Mouse (Mus musculus): Measurements from ENCODE around the gene Tmem50b. TPM values are rescaled to one million over a fixed set of nuclear protein-coding genes. Genes with fewer than 3 reads are reported as not detected.
A peak's percentile ranks its signal among the peaks of the same experiment; 100 is the strongest.
"Not testable (repeated sequence)": the region's sequence is repeated elsewhere in the genome, so short reads cannot be mapped to it uniquely, and the experiment has no call there.

The Tmem50b gene
- polyA plus RNA-seq, 1 experiment = 96.4 TPM

GRCm38 (mm10) chr16:91543619-91544018 is 54.0 kb downstream of the Tmem50b start:
- DNase-seq (ENCODE audit: extremely low spot score in 1 of 2, low spot score in 1 of 2) = no peak

GRCm38 (mm10) chr16:91541573-91542081 is 56.0 kb downstream of the Tmem50b start:
- peak in 1 of 2 experiments; percentile 54 for DNase-seq (ENCODE audit: extremely low spot score in 1 of 2, low spot score in 1 of 2)

GRCm38 (mm10) chr16:91538513-91538912 is 59.1 kb downstream of the Tmem50b start:
- DNase-seq (ENCODE audit: extremely low spot score in 1 of 2, low spot score in 1 of 2) = no peak

- DNase-seq (ENCODE audit: extremely low spot score in 1 of 2, low spot score in 1 of 2) = no peak
Measured at GRCm38 (mm10) chr16:91538051-91538450, 59.5 kb downstream of the Tmem50b start.

- no peak for DNase-seq (ENCODE audit: extremely low spot score in 1 of 2, low spot score in 1 of 2)
Measured at GRCm38 (mm10) chr16:91537065-91537464, 60.5 kb downstream of the Tmem50b start.

GRCm38 (mm10) chr16:91536372-91536771 is 61.2 kb downstream of the Tmem50b start:
- DNase-seq (ENCODE audit: extremely low spot score in 1 of 2, low spot score in 1 of 2) = no peak

GRCm38 (mm10) chr16:91534888-91535287 is 62.7 kb downstream of the Tmem50b start:
- no peak for DNase-seq (ENCODE audit: extremely low spot score in 1 of 2, low spot score in 1 of 2)

GRCm38 (mm10) chr16:91534477-91534876 is 63.1 kb downstream of the Tmem50b start:
- DNase-seq (ENCODE audit: extremely low spot score in 1 of 2, low spot score in 1 of 2) = no peak

GRCm38 (mm10) chr16:91533097-91534001 is 64.3 kb downstream of the Tmem50b start:
- DNase-seq (ENCODE audit: extremely low spot score in 1 of 2, low spot score in 1 of 2) = peak in 1 of 2 experiments; percentile 40

GRCm38 (mm10) chr16:91532429-91532828 is 65.2 kb downstream of the Tmem50b start:
- no peak for DNase-seq (ENCODE audit: extremely low spot score in 1 of 2, low spot score in 1 of 2)

- no peak for DNase-seq (ENCODE audit: extremely low spot score in 1 of 2, low spot score in 1 of 2)
Measured at GRCm38 (mm10) chr16:91531856-91532255, 65.7 kb downstream of the Tmem50b start.

GRCm38 (mm10) chr16:91530830-91531229 is 66.8 kb downstream of the Tmem50b start:
- DNase-seq (ENCODE audit: extremely low spot score in 1 of 2, low spot score in 1 of 2) = not testable (repeated sequence)

GRCm38 (mm10) chr16:91528578-91528977 is 69.0 kb downstream of the Tmem50b start:
- no peak for DNase-seq (ENCODE audit: extremely low spot score in 1 of 2, low spot score in 1 of 2)

GRCm38 (mm10) chr16:91527500-91527899 is 70.1 kb downstream of the Tmem50b start:
- DNase-seq (ENCODE audit: extremely low spot score in 1 of 2, low spot score in 1 of 2) = no peak

- no peak for DNase-seq (ENCODE audit: extremely low spot score in 1 of 2, low spot score in 1 of 2)
Measured at GRCm38 (mm10) chr16:91527051-91527450, 70.5 kb downstream of the Tmem50b start.

GRCm38 (mm10) chr16:91526274-91526673 is 71.3 kb downstream of the Tmem50b start:
- no peak for DNase-seq (ENCODE audit: extremely low spot score in 1 of 2, low spot score in 1 of 2)

Other genes starting within 250 kb of the Tmem50b start
- 33.8 and 36.4 TPM in 2 replicates for gene Ifnar2, start 225.0 kb downstream of the Tmem50b start, polyA plus RNA-seq (2012; rRNA removed)
- not detected in 2 replicates for gene Gm21970, start 206.1 kb downstream of the Tmem50b start, polyA plus RNA-seq (2012; rRNA removed)
- gene Il10rb, start 191.6 kb downstream of the Tmem50b start, polyA plus RNA-seq (2012; rRNA removed) = 11.1 and 14.8 TPM in 2 replicates
- 34.4 and 37.8 TPM in 2 replicates for gene Ifnar1, start 112.6 kb downstream of the Tmem50b start, polyA plus RNA-seq (2012; rRNA removed)
- gene Ifngr2, start 50.7 kb downstream of the Tmem50b start, polyA plus RNA-seq (2012; rRNA removed) = 18.0 and 27.4 TPM in 2 replicates
- 6.4 and 6.6 TPM in 2 replicates for gene Dnajc28, start 21.2 kb upstream of the Tmem50b start, polyA plus RNA-seq (2012; rRNA removed)
- 32.0 and 35.5 TPM in 2 replicates for gene Gart, start 49.2 kb upstream of the Tmem50b start, polyA plus RNA-seq (2012; rRNA removed)
- 367 and 426 TPM in 2 replicates for gene Son, start 49.7 kb upstream of the Tmem50b start, polyA plus RNA-seq (2012; rRNA removed)
- 28.6 and 30.5 TPM in 2 replicates for gene Donson, start 91.0 kb upstream of the Tmem50b start, polyA plus RNA-seq (2012; rRNA removed)
- gene Cryzl1, start 131.2 kb upstream of the Tmem50b start, polyA plus RNA-seq (2012; rRNA removed) = 107 and 121 TPM in 2 replicates
- 76.0 and 78.5 TPM in 2 replicates for gene Itsn1, start 131.5 kb upstream of the Tmem50b start, polyA plus RNA-seq (2012; rRNA removed)